Comparison of ENCODE assay signal across 15 mouse cellular contexts in genomic region chr15:100908817-100909216, GRCm38 (mm10). TPM values are rescaled to one million over a fixed set of nuclear protein-coding genes. Genes with fewer than 3 reads are reported as not detected.
DNase-seq lines count a peak whose midpoint lies in the region; ATAC-seq lines count a peak whose summit lies in the region.
"Had no signal": no experiment of that assay in that cellular context is flagged by ENCODE, and none has a peak within 500 bp of the region (broad histone marks: within the 10 kb centered on the region; RNA-seq: fewer than 3 reads in every experiment).

No protein-coding gene starts in this region.

- ATAC-seq in cerebellum, adult (ENCODE audit: insufficient number of reproducible peaks, low FRiP score, low TSS enrichment), result no peak
- peak; percentile 74 for ATAC-seq in hindbrain, embryonic 11.5 days (ENCODE audit: low FRiP score)
- ATAC-seq in neural tube, embryonic 12.5 days (ENCODE audit: low FRiP score, low read depth), result peak; percentile 45
- ATAC-seq: lung, postnatal 0 days had no signal

- 46% methylated on average over 3 of the region's 3 CpGs for WGBS in hindbrain, embryonic 11.5 days
- WGBS in neural tube, embryonic 12.5 days, result 31% methylated on average over 3 of the region's 3 CpGs

- no peak overlapping the region for H3K4me2 ChIP-seq in hindbrain, embryonic 11.5 days (replicated peaks; ENCODE audit: low read depth, low read length)
- 0 out of 2 replicates have a peak overlapping the region, but pooled peaks have one; percentile 0 for H3K4me2 ChIP-seq in neural tube, embryonic 12.5 days (replicated peaks)
- H3K4me2 ChIP-seq: stomach, embryonic 15.5 days had no signal

- no peaks in the 10 kb centered on the region for H3K9me3 ChIP-seq in hindbrain, embryonic 11.5 days (ENCODE audit: control insufficient read depth, low read length)
- no peaks in the 10 kb centered on the region for H3K9me3 ChIP-seq in neural tube, embryonic 12.5 days
- H3K9me3 ChIP-seq: stomach, embryonic 15.5 days had no signal

- intact Hi-C loops in left cerebral cortex, postnatal 14 days (cut with DNase I), result no loop called here

- H3K27ac ChIP-seq in hindbrain, embryonic 11.5 days (ENCODE audit: low read depth, low read length), result peak overlapping the region; percentile 55
- no peak overlapping the region for H3K27ac ChIP-seq in neural tube, embryonic 12.5 days
- H3K27ac ChIP-seq: kidney, postnatal 0 days; stomach, embryonic 15.5 days had no signal

- peak; percentile 83 to 93 for DNase-seq in cerebellum, postnatal 10 days
- DNase-seq in embryo, embryonic 11 days, result peak; percentile 37
- peak; percentile 58 for DNase-seq in hindbrain, embryonic 11.5 days (ENCODE audit: low spot score)
- DNase-seq in left cerebral cortex, postnatal 14 days (ENCODE audit: low spot score in 2 of 2), result no peak
- DNase-seq in spleen, postnatal 10 days (ENCODE audit: low spot score in 2 of 2), result no peak
- no peak for DNase-seq in gastrocnemius, postnatal 25 days
- DNase-seq: heart, adult 18-20 months; heart, postnatal 4 days; right cerebral cortex, postnatal 14 days; thymus, postnatal 36 days had no signal

- no peaks in the 10 kb centered on the region for H3K36me3 ChIP-seq in hindbrain, embryonic 11.5 days (ENCODE audit: control insufficient read depth, insufficient read depth, low read length)
- no peaks in the 10 kb centered on the region for H3K36me3 ChIP-seq in neural tube, embryonic 12.5 days
- H3K36me3 ChIP-seq: stomach, embryonic 15.5 days had no signal

- no peak overlapping the region for H3K4me3 ChIP-seq in hindbrain, embryonic 11.5 days (ENCODE audit: low read depth, low read length)
- H3K4me3 ChIP-seq in neural tube, embryonic 12.5 days, result no peak overlapping the region
- H3K4me3 ChIP-seq: stomach, embryonic 15.5 days had no signal

- H3K9ac ChIP-seq in hindbrain, embryonic 11.5 days (ENCODE audit: low read depth, low read length), result no peak overlapping the region
- H3K9ac ChIP-seq in neural tube, embryonic 12.5 days, result no peak overlapping the region
- H3K9ac ChIP-seq: stomach, embryonic 15.5 days had no signal

- peaks cover 4% of the 10 kb centered on the region; the same call in 1 of the 2 replicates for H3K4me1 ChIP-seq in hindbrain, embryonic 11.5 days (replicated peaks; ENCODE audit: control insufficient read depth, insufficient read depth, low read length)
- peaks cover 32% of the 10 kb centered on the region for H3K4me1 ChIP-seq in neural tube, embryonic 12.5 days
- H3K4me1 ChIP-seq: stomach, embryonic 15.5 days had no signal

- no peaks in the 10 kb centered on the region for H3K27me3 ChIP-seq in hindbrain, embryonic 11.5 days (ENCODE audit: control insufficient read depth, insufficient read depth, low read length)
- no peaks in the 10 kb centered on the region for H3K27me3 ChIP-seq in neural tube, embryonic 12.5 days (replicated peaks)
- H3K27me3 ChIP-seq: stomach, embryonic 15.5 days had no signal

RNA-seq across cellular contexts. Expression of gene Scn8a, which starts 39.2 kb away (rescaled TPM):
- polyA plus RNA-seq in hindbrain, embryonic 11.5 days (2014; fragmentation: Nextera tagmentation; extraction: Ambion mirVana), result 12.2 and 16.4 TPM in 2 replicates
- polyA plus RNA-seq in neural tube, embryonic 12.5 days (2016; fragmentation: Nextera tagmentation; extraction: Ambion mirVana), result 19.8 and 23.6 TPM in 2 replicates
- total RNA-seq in left cerebral cortex, postnatal 14 days (2021), result 100 to 1,000 TPM; 203 to 219 TPM
- total RNA-seq in gastrocnemius, postnatal 25 days (2021), result under 1 TPM; 0.13 to 0.32 TPM
- total RNA-seq: heart, adult 18-20 months had no signal

Comparison
In these comparisons a context has a peak if more than half of its experiments do, and no peak if none do; other contexts are left out.
1. DNase-seq: peak in cerebellum, postnatal 10 days (2 of 2), embryo, embryonic 11 days (single experiment) and hindbrain, embryonic 11.5 days (single experiment); none in left cerebral cortex, postnatal 14 days (0 of 2), spleen, postnatal 10 days (0 of 2) and gastrocnemius, postnatal 25 days (single experiment).
2. RNA of gene Scn8a, which starts 39.2 kb away (total RNA-seq): 203 to 219 TPM in left cerebral cortex, postnatal 14 days; 0.13 to 0.32 TPM in gastrocnemius, postnatal 25 days; every median in the first group is over 100 times any median in the second.